Mouse (Mus musculus) liver, postnatal 0 days (tissue): ENCODE results near the gene Rplp1.

Experiments
- CTCF ChIP-seq: sonication (generic); IDR thresholded peaks from 2 replicates; pipeline ENCODE4 v1.5.1; 2016; ENCODE audit warnings: antibody characterized with exemption, low read depth
- EP300 ChIP-seq: IDR thresholded peaks from 2 replicates; pipeline ENCODE4 v1.6.1; 2016; ENCODE audit warnings: antibody characterized with exemption, low read depth, mild to moderate bottlenecking

DNA sequence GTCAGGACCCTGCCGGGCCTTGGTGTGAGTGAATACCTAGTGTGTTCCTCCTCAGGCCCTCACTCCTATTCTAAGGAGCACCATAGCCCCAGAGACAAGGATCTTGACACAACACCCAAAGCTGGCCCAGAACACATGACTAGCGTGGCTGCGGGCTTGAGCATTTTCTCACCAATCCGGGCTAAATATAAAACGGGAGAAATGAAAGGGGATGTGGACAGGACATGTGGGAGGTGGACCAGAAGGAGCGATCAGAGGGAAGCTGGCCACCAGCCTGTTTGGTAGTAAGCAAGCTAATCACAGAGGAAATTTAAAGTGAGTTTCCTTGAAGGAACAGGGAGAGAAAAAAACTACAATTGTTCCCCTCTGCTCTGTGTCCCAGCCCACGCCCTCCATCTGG, 28.4 kb downstream of the Rplp1 start:
- TF ChIP-seq CTCF (no peak), EP300 (no peak)
